Mouse (Mus musculus) embryonic facial prominence, embryonic 14.5 days (tissue): Measurements from ENCODE around the gene Kif6. TPM values are rescaled to one million over a fixed set of nuclear protein-coding genes. Genes with fewer than 3 reads are reported as not detected.

Experiments used
- ATAC-seq: fragments of 200-750 bp; cut with Nextera tagmentation; 2 replicates; pipeline ENCODE4 v1.8.0; 2017; ENCODE audit warnings: low read depth, moderate number of reproducible peaks, moderate TSS enrichment
- DNase-seq: peaks from one replicate; pipeline ENCODE4 v3.0.0-alpha.2; 2015; ENCODE audit warnings: low spot score
- H3K27ac ChIP-seq: fragments of 300-500 bp; sonication (generic); replicated peaks from 2 replicates; pipeline ENCODE4 v1.5.1; 2014; ENCODE audit warnings: low read depth, mild to moderate bottlenecking, low read length, moderate library complexity
- H3K27me3 ChIP-seq: fragments of 300-500 bp; sonication (generic); replicated peaks from 2 replicates; pipeline ENCODE4 v1.6.1; 2014; ENCODE audit warnings: low read length; ENCODE audit not compliant: control insufficient read depth, insufficient read depth
- H3K36me3 ChIP-seq: fragments of 300-500 bp; sonication (generic); 2 replicates; pipeline ENCODE4 v1.6.1; 2014; ENCODE audit warnings: low read length, mixed read lengths; ENCODE audit not compliant: control insufficient read depth, insufficient read depth
- H3K4me1 ChIP-seq: fragments of 300-500 bp; sonication (generic); 2 replicates; pipeline ENCODE4 v1.6.1; 2014; ENCODE audit warnings: antibody characterized with exemption, low read length; ENCODE audit not compliant: control insufficient read depth, insufficient read depth
- H3K4me2 ChIP-seq: fragments of 300-500 bp; sonication (generic); 2 replicates; pipeline ENCODE4 v1.6.1; 2014; ENCODE audit warnings: low read depth, mild to moderate bottlenecking, low read length, moderate library complexity, mixed read lengths
- H3K4me3 ChIP-seq: fragments of 300-500 bp; sonication (generic); 2 replicates; pipeline ENCODE4 v1.5.1; 2014; ENCODE audit warnings: low read depth, mild to moderate bottlenecking, low read length
- H3K9ac ChIP-seq: fragments of 300-500 bp; sonication (generic); 2 replicates; pipeline ENCODE4 v1.6.1; 2014; ENCODE audit warnings: low read depth, mild to moderate bottlenecking, low read length, moderate library complexity, mixed read lengths
- H3K9me3 ChIP-seq: fragments of 300-500 bp; sonication (generic); 2 replicates; pipeline ENCODE4 v1.6.1; 2016; ENCODE audit warnings: low read length; ENCODE audit not compliant: control insufficient read depth
- WGBS: fragments of 180-500 bp; shearing (Covaris S2); extraction: QIAGEN DNeasy Blood & Tissue Kit; methylation state at CpG from one replicate; pipeline ENCODE4 v1.1.7; 2014; 5-methylcytosine and 5-hydroxymethylcytosine counted together
- polyA plus RNA-seq: library from polyadenylated mRNA; unstranded; fragments of >200 nt; fragmentation: Nextera tagmentation; extraction: Ambion mirVana; gene quantifications from 2 replicates; pipeline ENCODE4 v1.2.1, GENCODE M21; 2014

Gene Kif6
- polyA plus RNA-seq, 1 experiment from 2014 or later: 2.1 TPM

DNA sequence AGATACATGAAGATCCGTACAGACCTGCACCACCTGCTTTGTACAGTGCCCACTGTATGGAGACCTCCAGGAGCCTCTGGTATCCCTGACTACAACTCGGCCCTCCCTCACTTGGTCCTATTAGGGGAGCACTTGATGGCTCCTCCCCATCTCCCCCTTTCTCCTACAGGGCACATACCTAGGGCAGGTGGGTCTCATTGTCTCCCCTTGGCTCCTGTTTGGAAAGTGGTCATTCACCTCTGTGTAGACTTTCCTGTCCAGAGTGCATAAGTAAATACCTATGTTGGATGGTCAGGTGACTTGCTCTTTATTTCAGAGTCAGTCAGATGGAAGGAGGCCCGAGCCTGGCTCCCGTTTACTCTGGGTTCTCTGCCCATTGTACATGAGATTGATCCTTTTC is 308.5 kb downstream of the Kif6 start:
- no peaks in the 10 kb centered on the region for H3K27me3 ChIP-seq
- H3K27ac ChIP-seq: no peak overlapping the region
- DNase-seq: no peak
- no peak overlapping the region for H3K4me3 ChIP-seq
- no peak overlapping the region for H3K9ac ChIP-seq
- H3K9me3 ChIP-seq: no peaks in the 10 kb centered on the region
- no peaks in the 10 kb centered on the region for H3K36me3 ChIP-seq
- ATAC-seq: no peak
- no peak overlapping the region for H3K4me2 ChIP-seq
- no peaks in the 10 kb centered on the region for H3K4me1 ChIP-seq
- WGBS: 88% methylated on average over 4 of the region's 4 CpGs

DNA sequence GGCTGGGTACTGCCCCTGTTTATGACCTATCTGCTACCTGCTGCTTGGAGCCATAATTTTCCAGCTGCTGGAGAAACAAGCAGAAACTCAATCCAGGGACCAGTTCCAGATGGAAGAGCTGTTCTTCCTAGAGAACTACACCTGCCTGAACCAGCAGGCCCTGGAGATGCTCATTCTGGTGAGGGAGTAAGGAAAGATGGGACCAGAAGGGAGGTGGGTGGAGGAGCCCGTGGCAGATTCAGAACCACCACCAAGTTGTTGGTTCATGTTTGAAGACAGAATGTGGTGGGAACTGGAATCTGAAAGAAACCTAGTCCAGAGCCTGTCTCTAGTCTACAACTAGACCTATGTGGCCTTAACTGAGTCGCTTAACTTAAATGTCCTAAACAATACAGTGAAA is 312.7 kb downstream of the Kif6 start:
- Histone ChIP-seq H3K27me3 (no peaks in the 10 kb centered on the region), H3K4me1 (no peaks in the 10 kb centered on the region), H3K36me3 (no peaks in the 10 kb centered on the region), H3K4me2 (no peak overlapping the region), H3K9ac (no peak overlapping the region), H3K9me3 (no peaks in the 10 kb centered on the region), H3K27ac (no peak overlapping the region), H3K4me3 (no peak overlapping the region)
- DNase-seq (no peak), ATAC-seq (no peak)
- WGBS: 93% methylated on average over 2 of the region's 2 CpGs

DNA sequence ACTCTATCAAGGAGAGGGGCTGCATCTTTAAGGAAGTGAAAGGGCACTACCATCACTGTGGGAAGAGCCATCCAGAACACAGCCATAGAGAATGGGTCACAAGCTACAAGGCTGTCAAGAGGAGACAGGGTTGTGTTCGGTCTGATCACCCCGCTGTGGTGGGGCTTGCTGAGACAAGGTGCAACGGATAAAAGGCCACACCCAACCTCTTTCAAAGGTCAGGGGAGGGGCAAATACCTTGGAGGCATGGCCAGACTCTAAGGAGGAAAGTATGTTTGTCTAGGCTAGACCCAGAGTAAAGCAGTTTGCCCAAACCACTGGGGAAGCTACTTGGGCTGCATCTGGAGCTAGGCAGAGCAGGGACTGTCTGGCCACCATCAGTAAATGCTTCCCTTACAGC is 318.9 kb downstream of the Kif6 start:
- no peak for ATAC-seq
- H3K9me3 ChIP-seq: no peaks in the 10 kb centered on the region
- H3K27ac ChIP-seq: no peak overlapping the region
- H3K9ac ChIP-seq: no peak overlapping the region
- DNase-seq: no peak
- 63% methylated on average over 3 of the region's 3 CpGs for WGBS
- H3K27me3 ChIP-seq: no peaks in the 10 kb centered on the region
- H3K4me3 ChIP-seq: no peak overlapping the region
- H3K36me3 ChIP-seq: no peaks in the 10 kb centered on the region
- no peak overlapping the region for H3K4me2 ChIP-seq
- no peaks in the 10 kb centered on the region for H3K4me1 ChIP-seq

DNA sequence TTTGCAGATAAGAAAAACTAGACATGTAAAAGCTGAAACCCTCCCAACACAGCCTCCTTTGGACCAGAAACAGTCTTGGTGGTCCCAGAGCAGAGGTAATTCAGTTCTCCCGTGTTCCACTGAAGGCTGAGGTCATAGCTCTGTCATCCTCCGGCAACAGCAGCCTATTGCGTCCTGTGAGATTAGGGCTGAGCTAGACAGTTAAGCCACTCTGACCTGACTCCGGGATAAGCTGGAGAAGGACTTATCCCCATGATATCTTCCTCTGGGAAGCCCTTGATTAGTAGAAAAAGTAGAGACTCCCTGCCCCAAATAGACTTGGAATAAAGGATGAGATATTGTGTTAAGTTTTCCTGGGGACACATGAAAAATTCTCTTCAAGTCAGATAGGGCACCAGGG is 319.6 kb downstream of the Kif6 start:
- H3K27ac ChIP-seq: no peak overlapping the region
- no peaks in the 10 kb centered on the region for H3K9me3 ChIP-seq
- no peaks in the 10 kb centered on the region for H3K4me1 ChIP-seq
- no peak overlapping the region for H3K4me2 ChIP-seq
- H3K9ac ChIP-seq: no peak overlapping the region
- no peaks in the 10 kb centered on the region for H3K27me3 ChIP-seq
- 60% methylated on average over 4 of the region's 4 CpGs for WGBS
- H3K4me3 ChIP-seq: no peak overlapping the region
- ATAC-seq (no peak), DNase-seq (no peak)
- H3K36me3 ChIP-seq: no peaks in the 10 kb centered on the region

DNA sequence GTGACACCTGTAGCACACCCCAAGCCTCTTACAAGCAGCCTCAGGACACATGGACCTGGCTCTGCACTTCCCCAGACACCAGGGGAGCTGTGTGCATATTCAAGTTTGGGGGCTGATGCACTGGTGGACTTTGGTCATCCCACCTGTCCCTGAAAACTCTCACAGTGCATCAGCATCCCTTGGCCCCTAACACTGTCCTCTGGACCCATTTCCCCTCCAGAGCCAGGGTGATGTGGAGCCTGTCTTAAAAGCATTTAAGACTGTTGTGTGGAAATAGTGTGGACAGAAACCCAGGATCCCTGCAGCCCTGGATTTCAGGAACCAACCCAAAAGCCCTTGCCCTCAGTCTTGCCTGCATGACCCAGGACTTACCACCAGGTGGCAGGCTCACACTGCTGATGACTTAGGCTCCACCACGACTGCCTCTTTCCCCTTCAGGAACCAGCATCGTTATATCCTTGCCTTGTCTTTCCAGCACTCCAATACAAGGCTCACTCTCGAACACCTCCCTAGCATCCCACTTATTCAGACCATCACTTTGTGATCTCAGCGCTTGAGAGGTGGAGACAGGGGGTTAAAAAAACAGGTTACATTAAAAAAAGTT is 320.8 kb downstream of the Kif6 start:
- Histone ChIP-seq H3K27ac (no peak overlapping the region), H3K9ac (no peak overlapping the region), H3K27me3 (no peaks in the 10 kb centered on the region), H3K4me1 (no peaks in the 10 kb centered on the region), H3K9me3 (no peaks in the 10 kb centered on the region), H3K4me2 (no peak overlapping the region), H3K36me3 (no peaks in the 10 kb centered on the region), H3K4me3 (no peak overlapping the region)
- ATAC-seq: peak; percentile 69; the same call in 1 of the 2 replicates
- peak; percentile 74 for DNase-seq
- 0% methylated on average over 4 of the region's 4 CpGs for WGBS

DNA sequence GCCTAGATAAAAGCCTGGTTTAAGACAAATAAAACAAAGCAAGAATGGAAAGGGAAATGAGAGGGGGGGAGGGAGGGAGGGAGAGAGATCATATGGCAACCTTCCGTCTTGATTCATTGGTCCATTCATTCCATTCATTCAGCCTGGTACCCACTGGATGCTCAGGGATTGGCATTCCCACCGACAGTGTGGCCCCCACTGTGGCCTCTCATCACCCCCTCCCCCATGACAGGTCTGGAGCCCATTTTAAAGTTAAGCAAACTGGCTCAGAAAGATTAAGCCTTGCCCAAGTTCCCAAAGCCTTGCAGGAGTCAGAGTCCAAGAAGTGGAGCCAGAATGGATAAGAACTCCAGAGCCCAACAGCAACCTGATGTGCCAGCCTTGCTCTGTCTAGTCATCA is 321.3 kb downstream of the Kif6 start:
- Histone ChIP-seq H3K9ac (no peak overlapping the region), H3K4me1 (no peaks in the 10 kb centered on the region), H3K4me3 (no peak overlapping the region), H3K27ac (no peak overlapping the region), H3K4me2 (no peak overlapping the region), H3K9me3 (no peaks in the 10 kb centered on the region), H3K27me3 (no peaks in the 10 kb centered on the region), H3K36me3 (no peaks in the 10 kb centered on the region)
- WGBS: 4% methylated on average over 2 of the region's 2 CpGs
- ATAC-seq (no peak), DNase-seq (no peak)

DNA sequence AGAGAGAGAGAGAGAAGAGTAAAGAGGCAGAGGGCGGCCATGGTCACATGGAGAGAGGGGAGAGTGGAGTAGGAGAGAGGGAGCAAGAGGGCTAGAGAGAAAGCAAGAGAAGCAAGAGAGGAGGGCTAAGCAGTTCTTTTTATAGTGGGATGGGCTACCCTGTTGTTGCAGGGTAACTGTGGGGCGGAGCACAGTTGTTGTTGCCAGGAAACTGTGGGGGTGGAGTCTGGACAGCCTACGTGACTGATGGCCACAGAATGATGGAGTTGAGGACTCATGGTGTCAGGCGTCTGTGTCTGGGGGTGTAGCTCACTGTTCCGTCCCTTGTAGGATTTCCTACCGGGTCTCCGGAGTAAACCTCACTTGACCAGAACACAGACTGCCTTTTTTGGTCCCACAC is 324.2 kb downstream of the Kif6 start:
- H3K4me1 ChIP-seq: no peaks in the 10 kb centered on the region
- H3K36me3 ChIP-seq: no peaks in the 10 kb centered on the region
- no peak overlapping the region for H3K9ac ChIP-seq
- H3K9me3 ChIP-seq: no peaks in the 10 kb centered on the region
- no peaks in the 10 kb centered on the region for H3K27me3 ChIP-seq
- H3K27ac ChIP-seq: no peak overlapping the region
- no peak overlapping the region for H3K4me3 ChIP-seq
- WGBS: 66% methylated on average over 7 of the region's 7 CpGs
- no peak overlapping the region for H3K4me2 ChIP-seq
- DNase-seq (no peak), ATAC-seq (no peak)

DNA sequence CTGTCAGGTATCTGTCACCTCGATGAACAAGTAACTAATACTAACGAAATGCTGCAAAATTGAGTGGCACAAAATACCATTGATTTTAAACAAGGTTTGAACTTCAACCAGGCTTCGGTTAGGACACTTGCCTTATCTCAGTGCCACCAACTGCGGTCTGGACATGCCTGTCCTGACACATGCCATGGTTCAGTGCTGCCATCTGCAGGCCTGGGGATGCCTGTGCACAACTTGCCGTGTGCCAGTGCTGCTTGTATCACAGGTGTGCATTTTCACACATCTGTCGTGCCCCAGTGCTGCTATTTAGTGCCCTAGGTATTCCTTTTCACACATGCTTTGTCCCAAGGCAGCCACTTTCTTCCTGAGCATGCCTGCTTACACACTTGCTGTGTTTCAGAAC is 327.7 kb downstream of the Kif6 start:
- WGBS: 72% methylated on average over 6 of the region's 6 CpGs
- Histone ChIP-seq H3K27me3 (no peaks in the 10 kb centered on the region), H3K4me1 (no peaks in the 10 kb centered on the region), H3K9me3 (no peaks in the 10 kb centered on the region), H3K27ac (no peak overlapping the region), H3K9ac (no peak overlapping the region), H3K4me2 (no peak overlapping the region), H3K4me3 (no peak overlapping the region), H3K36me3 (no peaks in the 10 kb centered on the region)
- DNase-seq: peak; percentile 11
- ATAC-seq: no peak

DNA sequence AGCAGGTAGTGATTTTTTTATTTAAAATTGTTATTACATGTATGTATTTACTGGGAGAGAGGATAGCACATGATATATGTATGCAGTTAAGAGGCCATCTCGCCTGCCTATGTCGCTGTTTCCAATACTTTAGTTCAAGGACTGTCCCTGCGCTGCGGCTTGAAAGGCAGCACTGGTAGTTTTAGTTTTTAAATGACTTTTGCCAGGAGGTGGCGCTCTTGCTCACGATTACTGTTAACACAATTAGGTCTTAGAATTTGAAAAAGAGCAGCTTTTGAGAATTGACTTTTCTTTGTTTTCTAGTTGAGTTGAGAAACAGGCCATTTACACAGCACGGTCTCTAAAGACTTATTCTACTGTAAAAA is 336.5 kb downstream of the Kif6 start:
- peak; percentile 33; the same call in 1 of the 2 replicates for ATAC-seq

More for the DNA sequence above, 336.5 kb downstream of the Kif6 start:
- Histone ChIP-seq H3K9ac (peak overlapping the region; percentile 1; the same call in 1 of the 2 replicates), H3K9me3 (no peaks in the 10 kb centered on the region), H3K4me3 (peak overlapping the region; percentile 10), H3K27me3 (no peaks in the 10 kb centered on the region), H3K27ac (no peak overlapping the region), H3K4me1 (no peaks in the 10 kb centered on the region), H3K4me2 (peak overlapping the region; percentile 39), H3K36me3 (no peaks in the 10 kb centered on the region)
- peak; percentile 89 for DNase-seq
- 6% methylated on average over 7 of the region's 7 CpGs for WGBS
